15 mouse cellular contexts compared by ENCODE assay signal in genomic region chr4:120461741-120462140, GRCm38 (mm10).
"Had no signal": no experiment of that assay in that cellular context is flagged by ENCODE, and none has a peak within 500 bp of the region (broad histone marks: within the 10 kb centered on the region; RNA-seq: fewer than 3 reads in every experiment).

No protein-coding gene starts in this region.

- DNase-seq: retina, postnatal 1 day; right cerebral cortex, adult 18-20 months; right cerebral cortex, postnatal 14 days; right cerebral cortex, postnatal 25 days; right cerebral cortex, postnatal 4 days; spleen, adult 18-20 months; thymus, adult 18-20 months; thymus, adult 2 months; thymus, postnatal 14 days; thymus, postnatal 25 days; thymus, postnatal 36 days; thymus, postnatal 4 days had no signal

- H3K4me3 ChIP-seq: neural tube, embryonic 15.5 days; stomach, embryonic 15.5 days had no signal

- H3K27ac ChIP-seq: neural tube, embryonic 15.5 days; stomach, embryonic 15.5 days; stomach, postnatal 0 days had no signal

- H3K27me3 ChIP-seq: neural tube, embryonic 15.5 days; stomach, embryonic 15.5 days had no signal

- H3K36me3 ChIP-seq: stomach, embryonic 15.5 days had no signal

- H3K9ac ChIP-seq: neural tube, embryonic 15.5 days; stomach, embryonic 15.5 days had no signal

- H3K4me1 ChIP-seq: neural tube, embryonic 15.5 days; stomach, embryonic 15.5 days had no signal
